Comparison of ENCODE assay signal across 19 mouse cellular contexts in the genomic region with DNA sequence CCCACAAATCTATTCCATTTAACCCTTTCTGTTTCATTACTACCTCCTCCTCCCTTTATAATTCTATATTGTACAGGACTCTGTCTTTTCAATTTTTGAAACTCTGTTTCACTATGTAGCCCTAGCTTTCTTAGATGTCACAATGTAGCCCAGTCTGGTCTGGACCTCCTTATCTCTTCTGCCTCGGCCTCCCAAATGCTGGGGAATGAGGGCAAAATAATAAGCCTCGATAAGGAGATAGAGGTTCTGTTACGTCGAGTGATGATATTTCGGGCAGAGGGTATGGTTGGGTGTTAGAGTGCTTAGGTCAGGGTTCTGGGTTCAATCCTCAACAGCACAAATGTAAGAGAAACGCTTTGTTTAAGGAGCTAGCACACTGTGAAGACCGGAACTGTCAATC. TPM values are rescaled to one million over a fixed set of nuclear protein-coding genes. Genes with fewer than 3 reads are reported as not detected.
A peak's percentile ranks its signal among the peaks of the same experiment; 100 is the strongest.
DNase-seq lines count a peak whose midpoint lies in the region; TF ChIP-seq lines count a peak whose summit lies in the region.
"Had no signal": no experiment of that assay in that cellular context is flagged by ENCODE, and none has a peak within 500 bp of the region (broad histone marks: within the 10 kb centered on the region; RNA-seq: fewer than 3 reads in every experiment).

No protein-coding gene starts in this region.

- H3K9ac ChIP-seq in CH12.LX (ENCODE audit: insufficient read depth, low read depth): peak overlapping the region; percentile 23; the same call in 1 of the 2 replicates
- H3K9ac ChIP-seq: embryonic facial prominence, embryonic 12.5 days; forebrain, embryonic 13.5 days; forebrain, embryonic 15.5 days; forebrain, postnatal 0 days had no signal

- H3K27me3 ChIP-seq in CH12.LX (replicated peaks): no peaks in the 10 kb centered on the region
- H3K27me3 ChIP-seq: embryonic facial prominence, embryonic 12.5 days; forebrain, embryonic 15.5 days had no signal

- H3K4me1 ChIP-seq in CH12.LX (ENCODE audit: control insufficient read depth in 1 of 2, insufficient read depth in 2 of 2): peaks cover 15 to 38% of the 10 kb centered on the region in 2 experiments
- no peaks in the 10 kb centered on the region; the same call in 1 of the 2 replicates for H3K4me1 ChIP-seq in bone marrow, adult 2 months (ENCODE audit: control insufficient read depth, insufficient read depth, low read length)
- H3K4me1 ChIP-seq: embryonic facial prominence, embryonic 10.5 days; embryonic facial prominence, embryonic 12.5 days; forebrain, embryonic 13.5 days; forebrain, embryonic 15.5 days had no signal

- 52% methylated on average over 7 of the region's 7 CpGs for WGBS in bone marrow, adult 2 months

- no peaks in the 10 kb centered on the region for H3K36me3 ChIP-seq in CH12.LX (replicated peaks in 1 of 2; ENCODE audit: control insufficient read depth in 1 of 2, insufficient read depth in 1 of 2, low read length in 1 of 2)
- H3K36me3 ChIP-seq: embryonic facial prominence, embryonic 10.5 days; embryonic facial prominence, embryonic 12.5 days; forebrain, embryonic 15.5 days had no signal

- TF ChIP-seq POLR2A in CH12.LX (IDR thresholded peaks at IDR 0.05; ENCODE audit: low read depth, low read length): no peak
- TF ChIP-seq POLR2A in bone marrow, adult 2 months (IDR thresholded peaks at IDR 0.05; ENCODE audit: borderline replicate concordance, control insufficient read depth, low read depth, low read length): no peak

- no peaks in the 10 kb centered on the region for H3K79me2 ChIP-seq in CH12.LX (replicated peaks; ENCODE audit: control insufficient read depth, extremely low read depth, insufficient read depth, poor library complexity, severe bottlenecking)

- in situ Hi-C loops in CH12.LX (cut with MboI; ENCODE audit: low pct_ligation_motif_present, low pct_unique_long_range_greater_than_20kb, low sequenced_read_pairs): no loop called here

- peak; percentile 45 for DNase-seq in heart, adult 11 months
- no peak for DNase-seq in heart, adult 18-20 months
- no peak for DNase-seq in CH12.LX (ENCODE audit: extremely low read depth)
- DNase-seq in layer of hippocampus, postnatal 10 days (ENCODE audit: low spot score in 2 of 2): no peak
- no peak for DNase-seq in layer of hippocampus, adult 9-11 months
- DNase-seq: adrenal gland, adult 8-10 months; adrenal gland, postnatal 14 days; adrenal gland, postnatal 36 days; cerebellum, adult 11 months; cerebellum, adult 2 months; cerebellum, adult 9-10 months; cerebellum, postnatal 10 days; cerebellum, postnatal 25 days; forebrain, postnatal 0 days had no signal

- H3K9me3 ChIP-seq in CH12.LX (replicated peaks; ENCODE audit: low read length): peaks cover 2% of the 10 kb centered on the region
- H3K9me3 ChIP-seq: embryonic facial prominence, embryonic 12.5 days; forebrain, embryonic 13.5 days; forebrain, embryonic 15.5 days had no signal

- peak overlapping the region; percentile 96 for H3K4me2 ChIP-seq in CH12.LX (ENCODE audit: insufficient read depth, low read depth, poor library complexity, severe bottlenecking)
- H3K4me2 ChIP-seq: embryonic facial prominence, embryonic 12.5 days; forebrain, embryonic 13.5 days; forebrain, embryonic 15.5 days had no signal

- no peak for TF ChIP-seq RAD21 in CH12.LX (IDR thresholded peaks at IDR 0.05; ENCODE audit: low read depth, low read length)

- dilution Hi-C loops in CH12.LX (cut with MboI; ENCODE audit: extremely low pct_ligation_motif_present, extremely low pct_unique_long_range_greater_than_20kb, low sequenced_read_pairs): no loop called here

- H3K4me3 ChIP-seq in CH12.LX (replicated peaks in 1 of 3; ENCODE audit: low read depth in 2 of 3, low read length in 2 of 3, poor library complexity in 1 of 3): peak overlapping the region in 2 of 3 experiments; percentile 39 to 41
- no peak overlapping the region for H3K4me3 ChIP-seq in bone marrow, adult 2 months (replicated peaks; ENCODE audit: control insufficient read depth, low read depth, low read length)
- H3K4me3 ChIP-seq: embryonic facial prominence, embryonic 10.5 days; embryonic facial prominence, embryonic 12.5 days; forebrain, embryonic 13.5 days; forebrain, embryonic 15.5 days had no signal

- H3K27ac ChIP-seq in CH12.LX (ENCODE audit: insufficient read depth, low read depth): peak overlapping the region; percentile 77; the same call in 1 of the 2 replicates
- H3K27ac ChIP-seq in bone marrow, adult 2 months (ENCODE audit: control insufficient read depth, insufficient read depth, low read depth, low read length, poor library complexity): peak overlapping the region; percentile 87
- H3K27ac ChIP-seq: embryonic facial prominence, embryonic 10.5 days; embryonic facial prominence, embryonic 12.5 days; forebrain, embryonic 13.5 days; forebrain, embryonic 15.5 days had no signal

- TF ChIP-seq EP300 in CH12.LX (IDR thresholded peaks at IDR 0.05; ENCODE audit: low read length): no peak

- TF ChIP-seq CTCF in CH12.LX (conservative IDR thresholded peaks at IDR 0.05 in 1 of 2, IDR thresholded peaks at IDR 0.05 in 1 of 2; ENCODE audit: low read depth in 2 of 2, low read length in 2 of 2): no peak
- no peak for TF ChIP-seq CTCF in bone marrow, adult 2 months (IDR thresholded peaks at IDR 0.05; ENCODE audit: control insufficient read depth, insufficient read depth, low read length)

TF ChIP-seq in CH12.LX, 34 proteins besides CTCF, POLR2A, EP300 and RAD21:
- TF ChIP-seq POLR2AphosphoS2 (IDR thresholded peaks at IDR 0.05; ENCODE audit: low read depth, low read length): no peak
- no peak for TF ChIP-seq RCOR1 (conservative IDR thresholded peaks at IDR 0.05; ENCODE audit: low read depth, low read length)
- TF ChIP-seq ELF1 (IDR thresholded peaks at IDR 0.05; ENCODE audit: low read depth, low read length): no peak
- TF ChIP-seq USF2 (conservative IDR thresholded peaks at IDR 0.05; ENCODE audit: low read depth, low read length): no peak
- no peak for TF ChIP-seq ETS1 (conservative IDR thresholded peaks at IDR 0.05; ENCODE audit: low read depth, low read length)
- TF ChIP-seq PAX5 (IDR thresholded peaks at IDR 0.05; ENCODE audit: low read length): no peak
- no peak for TF ChIP-seq KAT2A (IDR thresholded peaks at IDR 0.05; ENCODE audit: insufficient replicate concordance, low read length)
- TF ChIP-seq MEF2A (IDR thresholded peaks at IDR 0.05; ENCODE audit: borderline replicate concordance, low read depth, low read length): no peak
- no peak for TF ChIP-seq SIN3A (IDR thresholded peaks at IDR 0.05; ENCODE audit: low read length)
- TF ChIP-seq TCF12 (IDR thresholded peaks at IDR 0.05; ENCODE audit: low read depth, low read length): no peak
- TF ChIP-seq CHD1 (IDR thresholded peaks at IDR 0.05; ENCODE audit: low read depth, low read length): no peak

RNA-seq across cellular contexts. Expression of gene Sumf1, which starts 11.3 kb away (rescaled TPM):
- total RNA-seq in heart, adult 18-20 months (2021): 10 to 100 TPM; 13.6 to 14.5 TPM
- 14.9 and 17.1 TPM in 2 replicates for total RNA-seq in CH12.LX (2012; rRNA removed)
- total RNA-seq in CH12.LX (2014; rRNA removed): 11.0 and 13.1 TPM in 2 replicates
- 19.1 and 23.1 TPM in 2 replicates for polyA plus RNA-seq in CH12.LX (2012; ENCODE audit: insufficient read length, low read depth)
- 7.3 and 14.3 TPM in 2 replicates for polyA plus RNA-seq in bone marrow, adult 2 months (2011; ENCODE audit: insufficient read depth, insufficient read length, low replicate concordance, missing spikeins)
- total RNA-seq in layer of hippocampus, postnatal 10 days (2021): 10 to 100 TPM; 16.7 to 19.9 TPM

RNA-seq across cellular contexts. Expression of gene Itpr1, which starts 16.2 kb away (rescaled TPM):
- 10 to 100 TPM; 37.0 to 48.1 TPM for total RNA-seq in heart, adult 18-20 months (2021)
- total RNA-seq in CH12.LX (2012; rRNA removed): 73.1 and 78.2 TPM in 2 replicates
- 42.8 and 48.2 TPM in 2 replicates for total RNA-seq in CH12.LX (2014; rRNA removed)
- 53.4 and 54.5 TPM in 2 replicates for polyA plus RNA-seq in CH12.LX (2012; ENCODE audit: insufficient read length, low read depth)
- polyA plus RNA-seq in bone marrow, adult 2 months (2011; ENCODE audit: insufficient read depth, insufficient read length, low replicate concordance, missing spikeins): 15.3 and 32.8 TPM in 2 replicates
- 10 to 100 TPM; 79.2 to 94.8 TPM for total RNA-seq in layer of hippocampus, postnatal 10 days (2021)
